Mouse (Mus musculus): ENCODE results near the gene Adprhl2. TPM values are rescaled to one million over a fixed set of nuclear protein-coding genes. Genes with fewer than 3 reads are reported as not detected.

Adprhl2 gene
- polyA plus RNA-seq (2012; rRNA removed): 67.8 and 81.6 TPM in 2 replicates

- DNase-seq (ENCODE audit: low read depth): peak; percentile 99
- TF ChIP-seq CTCF (IDR thresholded peaks at IDR 0.05; ENCODE audit: borderline replicate concordance, extremely low read depth, insufficient read depth, insufficient read length): peak; percentile 100
- TF ChIP-seq POLR2A (IDR thresholded peaks at IDR 0.05; ENCODE audit: borderline replicate concordance, extremely low read depth, insufficient read depth, insufficient read length, poor library complexity, severe bottlenecking): peak; percentile 95
Observed at GRCm38 (mm10) chr4:126321111-126321853, at the start of gene Adprhl2. TSS of gene Adprhl2 (minus strand) at chr4:126321703.

GRCm38 (mm10) chr4:126360069-126360468 lies 38.6 kb upstream of the Adprhl2 start:
- TF ChIP-seq POLR2A (IDR thresholded peaks at IDR 0.05; ENCODE audit: borderline replicate concordance, extremely low read depth, insufficient read depth, insufficient read length, poor library complexity, severe bottlenecking) (no peak), CTCF (IDR thresholded peaks at IDR 0.05; ENCODE audit: borderline replicate concordance, extremely low read depth, insufficient read depth, insufficient read length) (no peak)
- DNase-seq (ENCODE audit: low read depth): no peak

- no peak for TF ChIP-seq POLR2A (IDR thresholded peaks at IDR 0.05; ENCODE audit: borderline replicate concordance, extremely low read depth, insufficient read depth, insufficient read length, poor library complexity, severe bottlenecking)
- no peak for TF ChIP-seq CTCF (IDR thresholded peaks at IDR 0.05; ENCODE audit: borderline replicate concordance, extremely low read depth, insufficient read depth, insufficient read length)
- DNase-seq (ENCODE audit: low read depth): no peak
Observed at GRCm38 (mm10) chr4:126343451-126343850, 21.9 kb upstream of the Adprhl2 start.

- no peak for DNase-seq (ENCODE audit: low read depth)
- TF ChIP-seq CTCF (IDR thresholded peaks at IDR 0.05; ENCODE audit: borderline replicate concordance, extremely low read depth, insufficient read depth, insufficient read length): no peak
- no peak for TF ChIP-seq POLR2A (IDR thresholded peaks at IDR 0.05; ENCODE audit: borderline replicate concordance, extremely low read depth, insufficient read depth, insufficient read length, poor library complexity, severe bottlenecking)
Observed at GRCm38 (mm10) chr4:126339461-126339860, 18.0 kb upstream of the Adprhl2 start.

GRCm38 (mm10) chr4:126332358-126332757 lies 10.9 kb upstream of the Adprhl2 start:
- TF ChIP-seq CTCF (IDR thresholded peaks at IDR 0.05; ENCODE audit: borderline replicate concordance, extremely low read depth, insufficient read depth, insufficient read length) (peak; percentile 32; the same call in 1 of the 2 replicates), POLR2A (IDR thresholded peaks at IDR 0.05; ENCODE audit: borderline replicate concordance, extremely low read depth, insufficient read depth, insufficient read length, poor library complexity, severe bottlenecking) (no peak)
- DNase-seq (ENCODE audit: low read depth): no peak

- TF ChIP-seq POLR2A (IDR thresholded peaks at IDR 0.05; ENCODE audit: borderline replicate concordance, extremely low read depth, insufficient read depth, insufficient read length, poor library complexity, severe bottlenecking) (no peak), CTCF (IDR thresholded peaks at IDR 0.05; ENCODE audit: borderline replicate concordance, extremely low read depth, insufficient read depth, insufficient read length) (no peak)
- no peak for DNase-seq (ENCODE audit: low read depth)
Observed at GRCm38 (mm10) chr4:126331751-126332150, 10.2 kb upstream of the Adprhl2 start.

GRCm38 (mm10) chr4:126330295-126330694 lies 8.8 kb upstream of the Adprhl2 start:
- TF ChIP-seq POLR2A (IDR thresholded peaks at IDR 0.05; ENCODE audit: borderline replicate concordance, extremely low read depth, insufficient read depth, insufficient read length, poor library complexity, severe bottlenecking) (no peak), CTCF (IDR thresholded peaks at IDR 0.05; ENCODE audit: borderline replicate concordance, extremely low read depth, insufficient read depth, insufficient read length) (no peak)
- no peak for DNase-seq (ENCODE audit: low read depth)

- DNase-seq (ENCODE audit: low read depth): no peak
- TF ChIP-seq CTCF (IDR thresholded peaks at IDR 0.05; ENCODE audit: borderline replicate concordance, extremely low read depth, insufficient read depth, insufficient read length): no peak; the same call in 1 of the 2 replicates
- no peak for TF ChIP-seq POLR2A (IDR thresholded peaks at IDR 0.05; ENCODE audit: borderline replicate concordance, extremely low read depth, insufficient read depth, insufficient read length, poor library complexity, severe bottlenecking)
Observed at GRCm38 (mm10) chr4:126326036-126326435, 4.5 kb upstream of the Adprhl2 start.

- TF ChIP-seq CTCF (IDR thresholded peaks at IDR 0.05; ENCODE audit: borderline replicate concordance, extremely low read depth, insufficient read depth, insufficient read length): no peak
- TF ChIP-seq POLR2A (IDR thresholded peaks at IDR 0.05; ENCODE audit: borderline replicate concordance, extremely low read depth, insufficient read depth, insufficient read length, poor library complexity, severe bottlenecking): no peak
- DNase-seq (ENCODE audit: low read depth): peak; percentile 31
Observed at GRCm38 (mm10) chr4:126325281-126325861, 3.9 kb upstream of the Adprhl2 start, which contains the start of gene Tekt2. TSS of gene Tekt2 (minus strand) at chr4:126325688.

GRCm38 (mm10) chr4:126324861-126325260 lies 3.4 kb upstream of the Adprhl2 start:
- TF ChIP-seq POLR2A (IDR thresholded peaks at IDR 0.05; ENCODE audit: borderline replicate concordance, extremely low read depth, insufficient read depth, insufficient read length, poor library complexity, severe bottlenecking): no peak
- no peak for TF ChIP-seq CTCF (IDR thresholded peaks at IDR 0.05; ENCODE audit: borderline replicate concordance, extremely low read depth, insufficient read depth, insufficient read length)
- peak; percentile 57 for DNase-seq (ENCODE audit: low read depth)

GRCm38 (mm10) chr4:126322646-126323045 lies 1.1 kb upstream of the Adprhl2 start:
- no peak for DNase-seq (ENCODE audit: low read depth)
- TF ChIP-seq CTCF (IDR thresholded peaks at IDR 0.05; ENCODE audit: borderline replicate concordance, extremely low read depth, insufficient read depth, insufficient read length) (no peak), POLR2A (IDR thresholded peaks at IDR 0.05; ENCODE audit: borderline replicate concordance, extremely low read depth, insufficient read depth, insufficient read length, poor library complexity, severe bottlenecking) (no peak)
